Mouse (Mus musculus) erythroblast, embryonic 14.5 days (primary cell): ENCODE results near the gene Adipor2.

Experiments used
- GATA1 ChIP-seq: IDR thresholded peaks from 2 replicates; pipeline ENCODE4 v1.6.1; 2012; ENCODE audit warnings: low read length, inconsistent platforms, mixed read lengths
- TAL1 ChIP-seq: IDR thresholded peaks from 3 replicates; pipeline ENCODE4 v1.6.1; 2012; ENCODE audit warnings: low read length, inconsistent platforms, mixed read lengths

GRCm38 (mm10) chr6:119390728-119391127 lies 26.8 kb downstream of the Adipor2 start:
- TF ChIP-seq TAL1 (no peak), GATA1 (no peak)
